Mouse (Mus musculus): ENCODE measurements around the gene Pkn3. TPM values are rescaled to one million over a fixed set of nuclear protein-coding genes. Genes with fewer than 3 reads are reported as not detected.

Gene Pkn3
- polyA plus RNA-seq, 1 experiment from 2014 or later, result 12.7 TPM

DNA sequence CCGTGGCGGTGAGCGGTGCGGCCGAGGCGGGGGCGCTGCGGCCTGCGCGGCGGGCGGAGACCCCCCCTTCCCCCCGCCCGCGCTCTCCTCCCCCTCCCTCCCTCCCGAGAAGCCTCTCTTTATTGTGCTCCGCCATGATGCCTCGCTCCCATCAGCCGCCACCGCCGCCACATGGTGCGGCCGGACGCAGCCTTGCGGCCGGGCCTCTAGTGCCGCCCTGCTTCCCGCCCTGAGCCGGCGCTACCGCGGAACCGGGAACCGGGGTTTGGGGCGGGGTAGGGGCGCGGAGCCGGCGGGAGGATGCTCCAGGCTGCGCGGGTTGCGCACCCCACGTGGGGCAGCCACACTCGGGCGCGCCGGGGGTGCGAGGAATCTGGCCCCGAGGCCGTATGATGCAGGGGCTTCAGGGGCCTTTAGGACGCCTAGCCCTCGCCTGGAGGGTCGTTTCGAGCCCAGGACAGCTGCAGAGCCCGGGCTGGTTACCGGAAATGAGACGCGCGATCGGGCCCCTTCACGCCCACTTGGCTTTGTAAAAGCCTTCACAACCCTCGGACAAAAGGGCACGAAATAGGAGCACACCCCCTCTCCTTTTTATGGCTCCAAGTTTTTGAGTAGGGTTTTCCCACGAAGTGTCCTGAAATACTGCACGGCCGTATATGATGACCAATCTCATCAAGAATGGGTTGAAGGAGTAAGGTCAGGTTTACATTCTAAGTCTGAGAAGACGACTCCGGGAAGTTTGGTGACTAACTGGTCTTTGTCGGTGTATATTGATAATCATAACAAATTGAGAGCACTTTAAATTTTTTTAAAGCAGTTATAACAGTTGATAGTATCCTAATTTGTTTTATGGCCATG, 10.2 kb upstream of the Pkn3 start:
- Histone ChIP-seq H3K36me3 (replicated peaks) (peaks cover 46% of the 10 kb centered on the region), H3K4me1 (peaks cover 41% of the 10 kb centered on the region), H3K27ac (replicated peaks) (peak overlapping the region; percentile 100), H3K27me3 (replicated peaks; ENCODE audit: low read depth, poor library complexity, severe bottlenecking) (no peaks in the 10 kb centered on the region), H3K4me3 (peak overlapping the region; percentile 100), H3K9me3 (no peaks in the 10 kb centered on the region)
- DNase-seq (ENCODE audit: low spot score), result peak; percentile 69
- under 1% methylated on average over 63 of the region's 69 CpGs for WGBS

- peak overlapping the region; percentile 100 for H3K27ac ChIP-seq (replicated peaks)
These were observed 9.5 kb upstream of the Pkn3 start for GRCm38 (mm10) chr2:30067962-30068361.

GRCm38 (mm10) chr2:30072875-30073274, 4.6 kb upstream of the Pkn3 start:
- H3K9me3 ChIP-seq, result no peaks in the 10 kb centered on the region
- no peak for DNase-seq (ENCODE audit: low spot score)
- peaks cover 18% of the 10 kb centered on the region for H3K4me1 ChIP-seq
- peaks cover 63% of the 10 kb centered on the region for H3K36me3 ChIP-seq (replicated peaks)
- H3K4me3 ChIP-seq, result no peak overlapping the region
- 74% methylated on average over 7 of the region's 7 CpGs for WGBS
- H3K27me3 ChIP-seq (replicated peaks; ENCODE audit: low read depth, poor library complexity, severe bottlenecking), result no peaks in the 10 kb centered on the region
- H3K27ac ChIP-seq (replicated peaks), result no peak overlapping the region

More at GRCm38 (mm10) chr2:30067962-30068361, 9.5 kb upstream of the Pkn3 start:
- Histone ChIP-seq H3K9me3 (no peaks in the 10 kb centered on the region), H3K36me3 (replicated peaks) (peaks cover 53% of the 10 kb centered on the region), H3K27me3 (replicated peaks; ENCODE audit: low read depth, poor library complexity, severe bottlenecking) (no peaks in the 10 kb centered on the region), H3K4me3 (peak overlapping the region; percentile 100), H3K4me1 (peaks cover 37% of the 10 kb centered on the region)
- WGBS, result 37% methylated on average over 7 of the region's 7 CpGs
- no peak for DNase-seq (ENCODE audit: low spot score)

DNA sequence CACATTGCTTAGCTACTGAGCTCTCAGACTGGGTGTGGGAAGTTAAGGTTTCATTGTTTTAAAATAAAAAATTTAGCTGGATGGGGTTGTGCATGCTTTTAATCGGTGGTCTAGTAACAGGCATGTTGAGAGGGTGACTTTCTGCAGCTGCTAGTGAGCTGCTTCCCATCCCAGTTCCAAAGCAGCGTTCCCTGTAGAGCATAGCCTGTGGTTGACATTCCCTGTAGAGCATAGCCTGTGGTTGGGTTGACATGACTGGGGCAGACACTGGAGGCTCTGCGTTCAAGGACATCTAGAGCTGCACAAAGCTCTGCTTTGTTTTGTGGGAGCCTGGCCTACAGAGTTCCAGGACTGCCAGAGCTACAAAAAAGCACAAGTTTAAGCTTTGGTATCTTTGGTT, 4.2 kb upstream of the Pkn3 start:
- H3K4me3 ChIP-seq, result no peak overlapping the region
- no peak overlapping the region for H3K27ac ChIP-seq (replicated peaks)
- H3K4me1 ChIP-seq, result peaks cover 18% of the 10 kb centered on the region
- peaks cover 58% of the 10 kb centered on the region for H3K36me3 ChIP-seq (replicated peaks)
- no peaks in the 10 kb centered on the region for H3K27me3 ChIP-seq (replicated peaks; ENCODE audit: low read depth, poor library complexity, severe bottlenecking)
- no peaks in the 10 kb centered on the region for H3K9me3 ChIP-seq
- 68% methylated on average over 3 of the region's 3 CpGs for WGBS
- no peak for DNase-seq (ENCODE audit: low spot score)

GRCm38 (mm10) chr2:30075625-30076024, 1.9 kb upstream of the Pkn3 start:
- no peak for DNase-seq (ENCODE audit: low spot score)
- WGBS, result 84% methylated on average over 3 of the region's 3 CpGs
- no peaks in the 10 kb centered on the region for H3K9me3 ChIP-seq
- H3K27me3 ChIP-seq (replicated peaks; ENCODE audit: low read depth, poor library complexity, severe bottlenecking), result no peaks in the 10 kb centered on the region
- H3K4me3 ChIP-seq, result no peak overlapping the region
- H3K36me3 ChIP-seq (replicated peaks), result peaks cover 36% of the 10 kb centered on the region
- H3K4me1 ChIP-seq, result peaks cover 37% of the 10 kb centered on the region
- no peak overlapping the region for H3K27ac ChIP-seq (replicated peaks)

DNA sequence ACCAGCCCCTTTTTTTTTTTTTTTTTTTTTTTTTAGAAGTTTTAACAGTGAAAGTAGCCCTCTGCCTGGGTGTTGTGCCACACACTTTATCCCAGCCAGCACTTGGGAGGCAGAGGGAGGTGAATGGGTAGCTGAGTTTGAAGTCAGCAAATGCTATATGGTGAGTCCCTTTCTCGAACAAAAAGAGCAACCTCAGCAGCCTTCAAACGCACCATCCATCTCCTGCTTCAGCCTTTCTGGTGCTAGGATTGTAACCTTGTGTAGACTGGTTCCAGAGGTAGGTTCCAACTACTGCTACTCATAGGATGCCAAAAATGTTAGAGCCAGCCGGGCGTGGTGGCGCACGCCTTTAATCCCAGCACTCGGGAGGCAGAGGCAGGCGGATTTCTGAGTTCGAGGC, 1.0 kb upstream of the Pkn3 start:
- no peak overlapping the region for H3K4me3 ChIP-seq
- peaks cover 41% of the 10 kb centered on the region for H3K36me3 ChIP-seq (replicated peaks)
- DNase-seq (ENCODE audit: low spot score), result no peak
- 95% methylated on average over 9 of the region's 9 CpGs for WGBS
- no peak overlapping the region for H3K27ac ChIP-seq (replicated peaks)
- H3K4me1 ChIP-seq, result peaks cover 41% of the 10 kb centered on the region
- no peaks in the 10 kb centered on the region for H3K27me3 ChIP-seq (replicated peaks; ENCODE audit: low read depth, poor library complexity, severe bottlenecking)
- H3K9me3 ChIP-seq, result no peaks in the 10 kb centered on the region

DNA sequence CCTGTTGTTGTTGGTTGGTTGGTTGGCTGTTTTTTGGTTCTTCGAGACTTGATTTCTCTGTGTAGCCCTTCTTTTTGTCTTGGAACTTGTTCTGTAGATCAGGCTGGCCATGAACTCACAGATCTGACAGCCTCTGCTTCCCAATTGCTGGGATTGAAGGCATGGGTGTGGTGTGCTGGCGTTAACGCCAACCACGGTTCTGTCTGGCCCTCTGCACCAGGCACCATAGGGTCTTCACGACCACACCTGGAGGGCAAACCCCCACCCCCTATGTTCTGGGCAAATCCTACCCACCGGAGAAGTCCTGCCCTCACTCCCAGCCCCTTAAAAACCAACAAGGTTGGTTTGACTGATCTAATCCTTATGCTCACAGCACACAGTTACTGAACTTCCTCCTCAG, 525 bp upstream of the Pkn3 start:
- peaks cover 41% of the 10 kb centered on the region for H3K4me1 ChIP-seq
- H3K27me3 ChIP-seq (replicated peaks; ENCODE audit: low read depth, poor library complexity, severe bottlenecking), result no peaks in the 10 kb centered on the region
- WGBS, result 68% methylated on average over 6 of the region's 6 CpGs
- no peaks in the 10 kb centered on the region for H3K9me3 ChIP-seq
- H3K27ac ChIP-seq (replicated peaks), result peak overlapping the region; percentile 89
- H3K4me3 ChIP-seq, result peak overlapping the region; percentile 68
- H3K36me3 ChIP-seq (replicated peaks), result peaks cover 41% of the 10 kb centered on the region
- no peak for DNase-seq (ENCODE audit: low spot score)

GRCm38 (mm10) chr2:30078349-30078712, 847 bp downstream of the Pkn3 start:
- Histone ChIP-seq H3K27ac (replicated peaks) (peak overlapping the region; percentile 89), H3K27me3 (replicated peaks; ENCODE audit: low read depth, poor library complexity, severe bottlenecking) (no peaks in the 10 kb centered on the region), H3K4me1 (peaks cover 41% of the 10 kb centered on the region), H3K36me3 (replicated peaks) (peaks cover 35% of the 10 kb centered on the region), H3K4me3 (peak overlapping the region; percentile 68), H3K9me3 (no peaks in the 10 kb centered on the region)
- 14% methylated on average over 10 of the region's 10 CpGs for WGBS
- DNase-seq (ENCODE audit: low spot score), result peak; percentile 44

DNA sequence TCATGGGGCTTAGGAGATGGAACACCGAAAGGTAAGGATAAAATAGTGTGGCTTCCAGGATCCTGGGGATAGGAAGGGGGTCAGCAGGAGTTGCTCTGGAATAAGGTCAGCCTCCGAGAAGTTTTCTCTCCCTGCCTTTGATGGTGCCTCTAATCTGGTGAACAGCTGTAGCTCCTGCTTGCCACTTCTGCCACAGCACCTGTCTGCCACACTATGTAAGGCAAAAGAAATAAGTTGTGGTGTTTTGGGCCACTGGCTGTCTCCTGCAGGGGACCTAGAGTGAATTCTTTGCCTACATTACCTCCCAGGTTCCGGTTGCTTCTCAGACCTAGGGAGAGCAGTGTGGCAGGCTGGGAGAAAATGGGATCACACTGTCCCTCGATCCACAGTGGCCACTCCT, 1.3 kb downstream of the Pkn3 start:
- WGBS, result 75% methylated on average over 4 of the region's 4 CpGs

GRCm38 (mm10) chr2:30080181-30080800, 2.8 kb downstream of the Pkn3 start:
- H3K9me3 ChIP-seq, result no peaks in the 10 kb centered on the region
- 87% methylated on average over 15 of the region's 15 CpGs for WGBS
- H3K27me3 ChIP-seq (replicated peaks; ENCODE audit: low read depth, poor library complexity, severe bottlenecking), result no peaks in the 10 kb centered on the region
- no peak overlapping the region for H3K27ac ChIP-seq (replicated peaks)
- DNase-seq (ENCODE audit: low spot score), result no peak
- peaks cover 55% of the 10 kb centered on the region for H3K4me1 ChIP-seq
- 0 out of 2 replicates have a peak overlapping the region, but pooled peaks have one; percentile 8 for H3K4me3 ChIP-seq
- H3K36me3 ChIP-seq (replicated peaks), result peaks cover 22% of the 10 kb centered on the region

More for the DNA sequence above, 1.3 kb downstream of the Pkn3 start:
- Histone ChIP-seq H3K4me1 (peaks cover 41% of the 10 kb centered on the region), H3K4me3 (peak overlapping the region; percentile 68), H3K9me3 (no peaks in the 10 kb centered on the region), H3K27ac (replicated peaks) (peak overlapping the region; percentile 89), H3K27me3 (replicated peaks; ENCODE audit: low read depth, poor library complexity, severe bottlenecking) (no peaks in the 10 kb centered on the region), H3K36me3 (replicated peaks) (peaks cover 31% of the 10 kb centered on the region)
- DNase-seq (ENCODE audit: low spot score), result no peak

DNA sequence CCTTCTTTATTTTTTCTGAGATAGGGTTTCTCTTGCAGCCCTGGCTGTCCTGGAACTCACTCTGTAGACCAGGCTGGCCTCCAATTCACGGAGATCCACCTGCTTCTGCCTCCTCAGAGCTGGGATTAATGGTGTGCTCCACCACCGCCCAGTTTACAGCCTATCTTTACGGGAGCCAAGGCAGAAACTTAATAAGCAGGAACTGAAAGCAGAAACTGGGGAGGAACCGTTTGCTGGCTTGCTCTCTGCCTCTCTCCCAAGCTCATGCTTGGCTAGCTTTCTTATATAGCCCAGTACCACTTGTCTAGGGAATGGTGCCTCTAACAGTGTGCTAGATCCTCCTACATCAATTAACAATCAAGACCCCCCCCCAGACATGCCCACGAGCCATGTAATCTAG, 6.6 kb downstream of the Pkn3 start:
- no peak for DNase-seq (ENCODE audit: low spot score)
- WGBS, result 55% methylated on average over 5 of the region's 5 CpGs
- H3K9me3 ChIP-seq, result no peaks in the 10 kb centered on the region
- no peaks in the 10 kb centered on the region for H3K27me3 ChIP-seq (replicated peaks; ENCODE audit: low read depth, poor library complexity, severe bottlenecking)
- H3K27ac ChIP-seq (replicated peaks), result no peak overlapping the region
- peak overlapping the region; percentile 46 for H3K4me3 ChIP-seq
- peaks cover 32% of the 10 kb centered on the region for H3K36me3 ChIP-seq (replicated peaks)
- H3K4me1 ChIP-seq, result peaks cover 33% of the 10 kb centered on the region

- peak overlapping the region; percentile 46 for H3K4me3 ChIP-seq
- H3K27ac ChIP-seq (replicated peaks), result peak overlapping the region; percentile 26
- peak; percentile 59 for DNase-seq (ENCODE audit: low spot score)
- H3K27me3 ChIP-seq (replicated peaks; ENCODE audit: low read depth, poor library complexity, severe bottlenecking), result no peaks in the 10 kb centered on the region
- H3K36me3 ChIP-seq (replicated peaks), result peaks cover 33% of the 10 kb centered on the region
- WGBS, result 5% methylated on average over 12 of the region's 12 CpGs
- peaks cover 28% of the 10 kb centered on the region for H3K4me1 ChIP-seq
- no peaks in the 10 kb centered on the region for H3K9me3 ChIP-seq
These were observed 7.1 kb downstream of the Pkn3 start for GRCm38 (mm10) chr2:30084632-30085031.

DNA sequence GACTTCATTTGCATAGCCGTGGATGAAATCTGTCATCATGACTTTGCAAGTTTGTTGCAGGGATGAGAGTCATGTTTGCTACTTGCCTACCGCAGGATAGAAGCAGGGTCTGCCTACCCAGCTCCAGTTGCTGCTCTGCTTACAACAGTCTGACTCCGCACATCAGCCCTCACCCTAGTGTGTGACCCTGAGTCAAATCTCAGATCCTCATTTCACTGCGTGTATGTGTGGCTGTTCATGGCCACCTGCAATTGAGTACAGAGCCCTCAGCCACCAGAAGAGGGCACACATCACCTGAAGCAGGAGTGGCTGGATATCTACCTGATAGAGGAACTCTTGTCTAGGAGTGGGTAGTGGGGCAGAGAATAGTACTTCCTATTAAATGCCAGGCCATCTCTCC, 9.8 kb downstream of the Pkn3 start:
- Histone ChIP-seq H3K4me1 (peaks cover 17% of the 10 kb centered on the region), H3K4me3 (no peak overlapping the region), H3K9me3 (no peaks in the 10 kb centered on the region), H3K27ac (replicated peaks) (no peak overlapping the region), H3K27me3 (replicated peaks; ENCODE audit: low read depth, poor library complexity, severe bottlenecking) (no peaks in the 10 kb centered on the region), H3K36me3 (replicated peaks) (peaks cover 45% of the 10 kb centered on the region)
- 90% methylated on average over 4 of the region's 4 CpGs for WGBS
- DNase-seq (ENCODE audit: low spot score), result no peak

Measured in embryonic facial prominence, embryonic 10.5 days (tissue).